Mouse (Mus musculus) spleen, adult 2 months (tissue): Measurements from ENCODE around the gene Gm21987. TPM values are rescaled to one million over a fixed set of nuclear protein-coding genes. Genes with fewer than 3 reads are reported as not detected.

Experiments used
- DNase-seq, 2 experiments: peaks; one replicate each; pipeline versions ENCODE4 v3.0.0 to v3.0.0-alpha.2; 2012 to 2021; ENCODE audit warnings: low spot score in 2 of 2, low read depth in 1 of 2
- H3K27ac ChIP-seq: fragments of 200-500 bp; 2 replicates; pipeline ENCODE4 v1.5.1; 2012; ENCODE audit warnings: low read length, inconsistent platforms; ENCODE audit not compliant: insufficient read depth
- H3K27me3 ChIP-seq: fragments of 200-500 bp; 2 replicates; pipeline ENCODE4 v1.6.1; 2012; ENCODE audit warnings: mild to moderate bottlenecking, moderate library complexity, low read length, inconsistent platforms; ENCODE audit not compliant: control insufficient read depth, insufficient read depth
- H3K36me3 ChIP-seq: fragments of 200-500 bp; 2 replicates; pipeline ENCODE4 v1.6.1; 2012; ENCODE audit warnings: mild to moderate bottlenecking, low read length, inconsistent platforms; ENCODE audit not compliant: control insufficient read depth, insufficient read depth
- H3K4me1 ChIP-seq: fragments of 200-500 bp; 2 replicates; pipeline ENCODE4 v1.6.1; 2011; ENCODE audit warnings: inconsistent platforms; ENCODE audit not compliant: control insufficient read depth, insufficient read depth, insufficient read length
- H3K4me3 ChIP-seq: fragments of 200-500 bp; 2 replicates; pipeline ENCODE4 v1.5.1; 2011; ENCODE audit warnings: mild to moderate bottlenecking, inconsistent platforms; ENCODE audit not compliant: insufficient read depth, insufficient read length; ENCODE audit errors: extremely low read depth
- CTCF ChIP-seq: fragments of 200-500 bp; IDR thresholded peaks from 2 replicates; pipeline ENCODE4 v1.5.1; 2011; ENCODE audit warnings: mild to moderate bottlenecking, inconsistent platforms; ENCODE audit not compliant: insufficient read depth, insufficient read length, insufficient replicate concordance; ENCODE audit errors: extremely low read depth
- POLR2A ChIP-seq: fragments of 200-500 bp; IDR thresholded peaks from 2 replicates; pipeline ENCODE4 v1.6.1; 2011; ENCODE audit warnings: low read depth, low read length, inconsistent platforms
- WGBS: fragments of 180-500 bp; shearing (Covaris S2); methylation state at CpG from one replicate; pipeline ENCODE4 v1.1.7; 2018; 5-methylcytosine and 5-hydroxymethylcytosine counted together
- polyA plus RNA-seq: library from polyadenylated mRNA; depleted of rRNA; stranded (reverse); fragments of >200 nt; gene quantifications from 2 replicates; pipeline ENCODE4 v1.2.3, GENCODE M21; 2012; rRNA removed

The Gm21987 gene
- not detected in 2 replicates for polyA plus RNA-seq

DNA sequence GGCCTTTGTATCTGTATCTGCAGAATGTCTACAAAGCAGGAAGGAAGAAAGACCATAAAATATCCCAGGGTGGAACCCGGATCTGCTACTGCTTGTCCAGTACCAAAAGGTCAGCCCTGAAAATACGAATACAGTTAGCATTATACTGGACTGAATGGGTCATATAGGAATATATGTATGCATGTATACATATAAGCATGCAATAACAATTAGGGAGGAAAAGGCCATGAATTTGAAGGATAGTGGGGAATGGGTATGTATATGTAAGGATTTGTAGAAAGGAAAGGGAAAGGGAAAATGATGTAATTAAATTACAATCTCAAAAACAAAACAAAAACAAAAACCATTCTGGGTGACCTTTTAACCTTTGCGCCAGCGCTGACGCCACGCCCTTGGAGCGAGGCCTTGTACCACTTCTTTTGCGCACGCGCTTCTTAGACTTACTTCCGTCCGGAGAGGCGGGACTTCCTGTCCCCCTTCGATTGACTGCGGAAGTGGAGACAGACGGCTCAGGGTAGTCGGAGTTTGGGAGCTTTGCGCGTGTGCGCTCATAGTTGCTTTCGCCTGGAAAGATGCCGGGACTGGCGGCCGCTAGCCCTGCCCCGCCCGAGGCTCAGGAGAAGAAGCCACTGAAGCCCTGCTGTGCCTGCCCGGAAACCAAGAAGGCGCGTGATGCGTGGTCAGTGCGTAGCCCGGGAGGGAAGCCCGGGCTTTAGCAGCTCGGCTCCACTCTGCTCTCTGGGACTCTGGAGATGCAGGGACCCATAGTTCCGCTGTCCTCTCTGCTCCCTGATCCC, at the start of gene Gm21987, which contains the start of gene Cox17:
TSS of gene Gm21987 (plus strand) at position 512 of the 797 bp plus-strand sequence.
TSS of gene Cox17 (plus strand) at position 463 of the 797 bp plus-strand sequence.
- peak; percentile 91 to 94 for DNase-seq
- H3K4me3 ChIP-seq, result peak within 1 kb of the TSS; percentile 100
- peak within 1 kb of the TSS; percentile 95 for H3K27ac ChIP-seq
- no peaks in the 10 kb centered on the region for H3K27me3 ChIP-seq
- WGBS, result 3% methylated on average over 35 of the region's 35 CpGs
- TF ChIP-seq CTCF, result no peak
- TF ChIP-seq POLR2A, result peak; percentile 89
- peaks cover 17% of the 10 kb centered on the region for H3K36me3 ChIP-seq
- peaks cover 9% of the 10 kb centered on the region; the same call in 1 of the 2 replicates for H3K4me1 ChIP-seq

DNA sequence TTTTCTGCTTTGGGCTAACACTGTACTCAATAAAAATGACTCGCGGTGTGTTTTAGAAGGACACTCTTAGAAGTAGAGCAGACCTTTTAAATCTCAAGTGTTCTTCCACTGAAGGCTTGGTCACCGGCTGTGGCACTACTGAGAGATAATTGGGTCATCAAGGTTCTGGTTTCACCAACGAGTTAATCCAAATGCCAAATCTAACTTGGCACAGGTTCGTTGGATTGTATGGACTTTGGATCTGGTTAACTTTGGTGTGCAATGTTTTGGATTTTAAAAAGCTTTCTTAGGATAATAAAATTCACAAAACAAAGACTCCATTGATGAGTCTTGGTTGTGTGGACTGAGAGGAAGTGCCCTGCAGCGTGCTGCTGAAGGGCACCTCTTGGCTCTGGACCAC, 48.4 kb upstream of the Gm21987 start:
- 88% methylated on average over 6 of the region's 6 CpGs for WGBS
- H3K27ac ChIP-seq, result no peak overlapping the region

DNA sequence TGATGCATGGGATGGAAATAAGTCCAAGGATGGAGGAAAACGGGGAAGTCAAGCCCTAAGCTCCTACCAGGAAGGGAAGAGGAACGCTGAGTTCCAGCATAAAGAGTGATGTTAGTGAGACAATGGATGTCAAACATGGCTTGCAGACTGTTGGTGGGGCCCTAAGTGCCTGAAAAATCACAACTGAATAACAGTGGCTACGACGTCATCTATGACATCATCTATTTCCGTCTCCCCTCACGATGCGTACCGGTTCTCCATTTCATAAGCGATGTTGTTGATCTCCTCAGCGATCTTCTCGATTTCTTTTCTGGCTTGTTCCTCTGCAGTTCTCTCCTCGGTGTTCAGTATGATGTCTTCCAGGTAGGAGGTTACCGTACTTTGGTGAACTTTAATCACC, 44.5 kb upstream of the Gm21987 start:
- no peaks in the 10 kb centered on the region for H3K27me3 ChIP-seq
- no peaks in the 10 kb centered on the region; the same call in 1 of the 2 replicates for H3K4me1 ChIP-seq
- 90% methylated on average over 13 of the region's 13 CpGs for WGBS
- TF ChIP-seq POLR2A (no peak), CTCF (no peak)
- no peak overlapping the region for H3K27ac ChIP-seq
- no peaks in the 10 kb centered on the region for H3K36me3 ChIP-seq
- no peak overlapping the region for H3K4me3 ChIP-seq
- DNase-seq, result no peak

More for the DNA sequence above, 48.4 kb upstream of the Gm21987 start:
- no peak for TF ChIP-seq CTCF
- no peak for TF ChIP-seq POLR2A
- no peak overlapping the region for H3K4me3 ChIP-seq
- H3K36me3 ChIP-seq, result no peaks in the 10 kb centered on the region
- no peaks in the 10 kb centered on the region for H3K27me3 ChIP-seq
- no peak for DNase-seq
- no peaks in the 10 kb centered on the region for H3K4me1 ChIP-seq

DNA sequence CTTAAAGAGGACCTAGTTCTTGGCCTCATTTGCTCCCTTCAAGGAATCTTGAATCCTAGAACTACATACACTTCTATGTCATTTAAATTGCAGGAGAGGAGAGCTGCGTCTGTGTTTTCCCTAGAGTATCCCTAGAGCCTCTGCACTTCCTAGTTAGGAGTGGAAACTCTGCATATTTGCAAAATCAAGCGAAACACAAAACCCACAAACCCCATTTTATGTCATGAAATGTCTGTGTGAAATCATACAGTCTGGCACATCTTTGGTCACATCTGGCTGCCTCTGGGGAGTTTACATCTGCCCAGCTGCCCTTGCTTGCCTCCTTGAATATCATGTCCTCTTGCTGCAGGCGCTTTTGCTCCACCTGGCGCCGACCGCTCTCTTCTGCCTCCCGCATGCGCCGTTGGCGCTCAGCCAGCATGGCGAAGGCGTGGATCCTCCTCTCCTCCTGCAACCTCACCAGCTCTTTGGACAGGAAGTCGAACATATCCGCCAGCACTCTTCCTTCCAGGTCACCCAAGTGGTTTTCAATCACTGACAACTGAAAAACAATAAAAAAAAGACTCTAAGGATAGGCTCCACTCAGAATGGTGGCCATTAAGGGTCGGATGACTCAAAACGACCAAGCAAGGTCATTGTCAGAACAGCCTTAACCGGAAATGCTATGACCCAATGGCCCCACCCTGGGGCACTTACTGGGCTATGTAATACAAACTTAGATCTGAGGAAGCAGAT, 42.2 kb upstream of the Gm21987 start:
- no peaks in the 10 kb centered on the region for H3K27me3 ChIP-seq
- H3K4me1 ChIP-seq, result no peaks in the 10 kb centered on the region; the same call in 1 of the 2 replicates
- H3K36me3 ChIP-seq, result no peaks in the 10 kb centered on the region
- no peak overlapping the region for H3K4me3 ChIP-seq
- H3K27ac ChIP-seq, result no peak overlapping the region
- WGBS, result 72% methylated on average over 17 of the region's 17 CpGs
- no peak for DNase-seq
- TF ChIP-seq POLR2A, result no peak
- no peak for TF ChIP-seq CTCF

DNA sequence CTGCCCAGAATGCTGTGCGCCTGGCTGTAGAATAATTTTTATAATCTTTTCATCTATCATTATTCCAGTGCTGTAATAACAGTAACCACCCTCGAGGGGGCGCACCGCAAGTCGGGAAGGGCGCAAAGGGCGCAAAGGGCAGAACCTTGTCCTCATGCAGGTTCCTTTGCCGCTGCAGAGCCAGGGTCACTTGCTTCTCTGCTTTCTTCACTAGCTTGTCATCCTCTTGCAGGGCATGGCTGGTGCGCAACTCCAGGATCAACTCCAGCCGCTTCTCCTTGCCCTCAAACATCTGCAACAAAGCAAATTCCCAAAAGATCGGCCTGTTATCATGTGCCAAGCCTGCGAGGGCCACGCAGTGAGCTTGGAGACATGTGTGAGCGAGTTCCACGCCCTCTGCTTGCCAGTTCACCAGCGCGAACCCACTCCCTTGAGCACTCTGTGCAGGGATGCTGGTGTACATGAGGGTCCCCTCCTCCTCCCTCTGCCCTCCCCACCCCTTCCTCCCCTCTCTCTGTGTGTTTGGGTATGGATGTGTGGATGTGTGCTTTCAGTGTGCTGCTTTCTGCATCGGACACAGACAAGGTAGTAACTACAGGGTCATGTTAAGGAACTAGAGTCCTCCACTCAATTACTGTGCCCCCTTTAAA, 40.1 kb upstream of the Gm21987 start:
- Histone ChIP-seq H3K4me1 (no peaks in the 10 kb centered on the region; the same call in 1 of the 2 replicates), H3K4me3 (no peak overlapping the region), H3K36me3 (no peaks in the 10 kb centered on the region), H3K27me3 (no peaks in the 10 kb centered on the region), H3K27ac (no peak overlapping the region)
- 65% methylated on average over 18 of the region's 18 CpGs for WGBS
- TF ChIP-seq CTCF (peak; percentile 36; the same call in 1 of the 2 replicates), POLR2A (no peak)
- no peak for DNase-seq

DNA sequence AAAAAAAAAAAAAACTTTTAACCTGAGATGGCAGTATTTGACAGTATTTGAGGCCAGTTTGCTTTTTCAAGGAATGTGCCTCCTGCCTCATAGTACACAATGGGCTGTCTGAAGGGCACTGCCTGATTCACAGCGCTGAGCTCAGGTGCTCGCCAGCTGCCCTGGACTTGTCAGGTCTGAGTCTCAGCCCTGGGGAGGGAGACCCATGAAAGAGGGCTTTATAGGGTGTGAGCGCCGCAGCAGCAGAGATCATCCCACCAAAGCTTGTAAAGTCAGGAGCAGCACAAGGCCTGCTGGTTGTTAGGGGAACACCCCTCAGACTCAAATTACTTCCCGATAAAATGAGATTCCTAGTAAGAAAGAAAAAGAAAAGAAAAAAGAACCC, 39.6 kb upstream of the Gm21987 start:
- 56% methylated on average over 5 of the region's 5 CpGs for WGBS
- H3K36me3 ChIP-seq, result no peaks in the 10 kb centered on the region
- H3K4me1 ChIP-seq, result no peaks in the 10 kb centered on the region; the same call in 1 of the 2 replicates
- no peak overlapping the region for H3K27ac ChIP-seq
- no peak for TF ChIP-seq CTCF
- no peak for TF ChIP-seq POLR2A
- H3K4me3 ChIP-seq, result no peak overlapping the region
- no peaks in the 10 kb centered on the region for H3K27me3 ChIP-seq
- DNase-seq, result no peak
